ENCODE assay signal across 28 mouse cellular contexts in genomic region chr14:121924876-121925275, GRCm38 (mm10). TPM values are rescaled to one million over a fixed set of nuclear protein-coding genes. Genes with fewer than 3 reads are reported as not detected.
DNase-seq lines count a peak whose midpoint lies in the region; ATAC-seq and TF ChIP-seq lines count a peak whose summit lies in the region.
"Had no signal": no experiment of that assay in that cellular context is flagged by ENCODE, and none has a peak within 500 bp of the region (broad histone marks: within the 10 kb centered on the region; RNA-seq: fewer than 3 reads in every experiment).

No protein-coding gene starts in this region.

- H3K36me3 ChIP-seq in liver, postnatal 0 days (replicated peaks; ENCODE audit: insufficient read depth, low read length): 0 out of 2 replicates have a peak, but pooled peaks cover 2% of the 10 kb centered on the region
- H3K36me3 ChIP-seq in stomach, embryonic 16.5 days (ENCODE audit: control insufficient read depth, insufficient read depth, low read length): no peaks in the 10 kb centered on the region
- no peaks in the 10 kb centered on the region for H3K36me3 ChIP-seq in stomach, postnatal 0 days (ENCODE audit: control insufficient read depth, insufficient read depth, low read length)
- H3K36me3 ChIP-seq: forebrain, embryonic 15.5 days had no signal

- no peak for TF ChIP-seq CTCF in liver, postnatal 0 days (IDR thresholded peaks at IDR 0.05; ENCODE audit: low read depth)
- TF ChIP-seq CTCF in stomach, postnatal 0 days (IDR thresholded peaks at IDR 0.05; ENCODE audit: low read depth): no peak

- H3K27ac ChIP-seq in liver, postnatal 0 days (ENCODE audit: low read depth): no peak overlapping the region
- no peak overlapping the region for H3K27ac ChIP-seq in stomach, embryonic 16.5 days (ENCODE audit: low read length)
- no peak overlapping the region for H3K27ac ChIP-seq in stomach, postnatal 0 days (replicated peaks)
- H3K27ac ChIP-seq: forebrain, embryonic 15.5 days; heart, adult 2 months; hindbrain, embryonic 14.5 days; hindbrain, postnatal 0 days had no signal

- H3K9me3 ChIP-seq in liver, postnatal 0 days (ENCODE audit: low read length): no peaks in the 10 kb centered on the region
- no peaks in the 10 kb centered on the region for H3K9me3 ChIP-seq in stomach, embryonic 16.5 days (replicated peaks; ENCODE audit: control insufficient read depth, low read length)
- H3K9me3 ChIP-seq in stomach, postnatal 0 days (ENCODE audit: control insufficient read depth, low read length): no peaks in the 10 kb centered on the region
- H3K9me3 ChIP-seq: forebrain, embryonic 15.5 days; G1E had no signal

- DNase-seq in heart, adult 11 months: peak; percentile 59
- no peak for DNase-seq in heart, postnatal 4 days
- peak; percentile 10 for DNase-seq in liver, postnatal 0 days
- no peak for DNase-seq in liver
- DNase-seq in stomach, postnatal 0 days (ENCODE audit: low spot score): no peak
- DNase-seq in left cerebral cortex, adult 9 months (ENCODE audit: low spot score in 2 of 2): no peak
- DNase-seq: adrenal gland, adult 2 months; adrenal gland, postnatal 14 days; B cell, adult 2 months; cerebellum, adult 11 months; cerebellum, adult 2 months; cerebellum, postnatal 10 days; cerebellum, postnatal 36 days; embryo, embryonic 11 days; gastrocnemius, postnatal 25 days; heart, postnatal 36 days had no signal

- no peaks in the 10 kb centered on the region for H3K27me3 ChIP-seq in liver, postnatal 0 days (ENCODE audit: insufficient read depth, low read length)
- H3K27me3 ChIP-seq in stomach, embryonic 16.5 days (ENCODE audit: control insufficient read depth, insufficient read depth, low read length): no peaks in the 10 kb centered on the region
- H3K27me3 ChIP-seq in stomach, postnatal 0 days (ENCODE audit: control insufficient read depth, insufficient read depth, low read length): no peaks in the 10 kb centered on the region
- H3K27me3 ChIP-seq: CH12.LX; forebrain, embryonic 15.5 days; Patski had no signal

- H3K4me1 ChIP-seq in liver, postnatal 0 days (ENCODE audit: insufficient read depth): peaks cover 7% of the 10 kb centered on the region
- H3K4me1 ChIP-seq in stomach, embryonic 16.5 days (ENCODE audit: control insufficient read depth, insufficient read depth, low read length): peaks cover 12% of the 10 kb centered on the region; the same call in 1 of the 2 replicates
- no peaks in the 10 kb centered on the region for H3K4me1 ChIP-seq in stomach, postnatal 0 days (replicated peaks; ENCODE audit: control insufficient read depth, insufficient read depth)

- 80% methylated on average over 6 of the region's 6 CpGs for WGBS in liver, postnatal 0 days (ENCODE audit: insufficient replicate concordance)
- 53% methylated on average over 6 of the region's 6 CpGs for WGBS in stomach, embryonic 16.5 days
- 44% methylated on average over 6 of the region's 6 CpGs for WGBS in stomach, postnatal 0 days

- no peak overlapping the region for H3K4me2 ChIP-seq in liver, postnatal 0 days (ENCODE audit: low read depth, low read length)
- H3K4me2 ChIP-seq in stomach, embryonic 16.5 days (ENCODE audit: low read depth, low read length): no peak overlapping the region
- no peak overlapping the region for H3K4me2 ChIP-seq in stomach, postnatal 0 days (replicated peaks; ENCODE audit: low read depth)
- H3K4me2 ChIP-seq: forebrain, embryonic 15.5 days; heart, embryonic 11.5 days; hindbrain, embryonic 14.5 days had no signal

- ATAC-seq in liver, postnatal 0 days: no peak; the same call in 1 of the 2 replicates
- ATAC-seq in stomach, embryonic 16.5 days (ENCODE audit: insufficient read depth, low FRiP score): no peak
- ATAC-seq in stomach, postnatal 0 days (ENCODE audit: low FRiP score, low TSS enrichment): no peak
- ATAC-seq: forebrain, embryonic 15.5 days; hindbrain, postnatal 0 days; inflammation-experienced regulatory T-cells, adult 6 months; Patski had no signal

- H3K9ac ChIP-seq in liver, postnatal 0 days (replicated peaks): no peak overlapping the region
- H3K9ac ChIP-seq in stomach, embryonic 16.5 days (ENCODE audit: low read length): 0 out of 2 replicates have a peak overlapping the region, but pooled peaks have one; percentile 39
- no peak overlapping the region for H3K9ac ChIP-seq in stomach, postnatal 0 days (ENCODE audit: low read length)
- H3K9ac ChIP-seq: forebrain, embryonic 15.5 days; hindbrain, embryonic 14.5 days had no signal

- no peak for TF ChIP-seq EP300 in liver, postnatal 0 days (IDR thresholded peaks at IDR 0.05; ENCODE audit: low read depth)
- TF ChIP-seq EP300 in stomach, postnatal 0 days (optimal IDR thresholded peaks at IDR 0.05): no peak

- H3K4me3 ChIP-seq in liver, postnatal 0 days (ENCODE audit: low read depth, low read length): no peak overlapping the region
- H3K4me3 ChIP-seq in stomach, embryonic 16.5 days (replicated peaks; ENCODE audit: low read length): no peak overlapping the region
- H3K4me3 ChIP-seq in stomach, postnatal 0 days (ENCODE audit: low read depth, low read length): no peak overlapping the region
- H3K4me3 ChIP-seq: forebrain, embryonic 15.5 days; heart, adult 2 months had no signal

RNA-seq across cellular contexts. Expression of gene Gpr18, which starts 9.3 kb away (rescaled TPM):
- not detected for total RNA-seq in heart, postnatal 4 days (2021)
- 0.78 and 0.81 TPM in 2 replicates for polyA plus RNA-seq in liver, postnatal 0 days (2015; fragmentation: Nextera tagmentation; extraction: Ambion mirVana)
- 0.26 and 0.35 TPM in 2 replicates for polyA plus RNA-seq in stomach, embryonic 16.5 days (2015; fragmentation: Nextera tagmentation; extraction: Ambion mirVana)
- polyA plus RNA-seq in stomach, postnatal 0 days (2015; fragmentation: Nextera tagmentation; extraction: Ambion mirVana): 0.06 and 0.08 TPM in 2 replicates
- total RNA-seq: gastrocnemius, adult 8-10 months; gastrocnemius, postnatal 25 days; hindbrain, postnatal 0 days had no signal
- polyA plus RNA-seq: cerebellum, adult 2 months; G1E; heart, embryonic 14.5 days; hindbrain, embryonic 14.5 days; hindbrain, postnatal 0 days had no signal

RNA-seq across cellular contexts. Expression of gene Gpr183, which starts 40.1 kb away (rescaled TPM):
- 1 to 10 TPM; 2.8 to 3.3 TPM for total RNA-seq in heart, postnatal 4 days (2021)
- polyA plus RNA-seq in liver, postnatal 0 days (2015; fragmentation: Nextera tagmentation; extraction: Ambion mirVana): 0.94 and 0.95 TPM in 2 replicates
- 4.1 and 4.7 TPM in 2 replicates for polyA plus RNA-seq in stomach, embryonic 16.5 days (2015; fragmentation: Nextera tagmentation; extraction: Ambion mirVana)
- 1.8 and 2.0 TPM in 2 replicates for polyA plus RNA-seq in stomach, postnatal 0 days (2015; fragmentation: Nextera tagmentation; extraction: Ambion mirVana)
- polyA plus RNA-seq: Patski had no signal

RNA-seq across cellular contexts. Expression of gene Ubac2, which starts 46.5 kb away (rescaled TPM):
- total RNA-seq in heart, postnatal 4 days (2021): 10 to 100 TPM; 25.2 to 27.3 TPM
- polyA plus RNA-seq in liver, postnatal 0 days (2015; fragmentation: Nextera tagmentation; extraction: Ambion mirVana): 25.8 and 27.4 TPM in 2 replicates
- polyA plus RNA-seq in stomach, embryonic 16.5 days (2015; fragmentation: Nextera tagmentation; extraction: Ambion mirVana): 54.9 and 57.4 TPM in 2 replicates
- 38.5 and 38.6 TPM in 2 replicates for polyA plus RNA-seq in stomach, postnatal 0 days (2015; fragmentation: Nextera tagmentation; extraction: Ambion mirVana)

Comparison
In these comparisons a context has a peak if more than half of its experiments do, and no peak if none do; other contexts are left out.
1. DNase-seq: peak in heart, adult 11 months (single experiment) and liver, postnatal 0 days (single experiment); none in heart, postnatal 4 days (single experiment), liver (single experiment), stomach, postnatal 0 days (single experiment) and left cerebral cortex, adult 9 months (0 of 2).